Mouse (Mus musculus) limb, embryonic 14.5 days (tissue): ENCODE measurements around the gene Asic2. TPM values are rescaled to one million over a fixed set of nuclear protein-coding genes. Genes with fewer than 3 reads are reported as not detected.
A peak's percentile ranks its signal among the peaks of the same experiment; 100 is the strongest.

ENCODE experiments used
- ATAC-seq: fragments of 200-750 bp; cut with Nextera tagmentation; 2 replicates; pipeline ENCODE4 v1.8.0; 2017; ENCODE audit warnings: low read depth, moderate number of reproducible peaks, moderate TSS enrichment; ENCODE audit not compliant: low FRiP score
- DNase-seq: peaks from one replicate; pipeline ENCODE4 v3.0.0-alpha.2; 2015; ENCODE audit warnings: low spot score
- H3K27ac ChIP-seq: fragments of 300-500 bp; sonication (generic); replicated peaks from 2 replicates; pipeline ENCODE4 v1.5.1; 2014; ENCODE audit warnings: low read depth, mild to moderate bottlenecking, low read length, moderate library complexity, mixed read lengths
- H3K27me3 ChIP-seq: fragments of 300-500 bp; sonication (generic); 2 replicates; pipeline ENCODE4 v1.6.1; 2014; ENCODE audit warnings: low read length, mixed read lengths; ENCODE audit not compliant: control insufficient read depth, insufficient read depth
- H3K36me3 ChIP-seq: fragments of 300-500 bp; sonication (generic); 2 replicates; pipeline ENCODE4 v1.6.1; 2014; ENCODE audit warnings: mild to moderate bottlenecking, low read length, moderate library complexity, mixed read lengths; ENCODE audit not compliant: control insufficient read depth, insufficient read depth
- H3K4me1 ChIP-seq: fragments of 300-500 bp; sonication (generic); 2 replicates; pipeline ENCODE4 v1.6.1; 2014; ENCODE audit warnings: antibody characterized with exemption, low read length, mixed read lengths; ENCODE audit not compliant: control insufficient read depth, insufficient read depth
- H3K4me2 ChIP-seq: fragments of 300-500 bp; sonication (generic); replicated peaks from 2 replicates; pipeline ENCODE4 v1.6.1; 2014; ENCODE audit warnings: low read depth, mild to moderate bottlenecking, low read length, moderate library complexity; ENCODE audit not compliant: severe bottlenecking
- H3K4me3 ChIP-seq: fragments of 300-500 bp; sonication (generic); replicated peaks from 2 replicates; pipeline ENCODE4 v1.5.1; 2014; ENCODE audit warnings: low read length
- H3K9ac ChIP-seq: fragments of 300-500 bp; sonication (generic); 2 replicates; pipeline ENCODE4 v1.6.1; 2014; ENCODE audit warnings: mild to moderate bottlenecking, low read depth, low read length, moderate library complexity; ENCODE audit not compliant: severe bottlenecking
- H3K9me3 ChIP-seq: fragments of 300-500 bp; sonication (generic); 2 replicates; pipeline ENCODE4 v1.6.1; 2016; ENCODE audit warnings: low read length; ENCODE audit not compliant: control insufficient read depth
- POLR2A ChIP-seq: fragments of 200-500 bp; IDR thresholded peaks from 2 replicates; pipeline ENCODE4 v1.8.0; 2012; ENCODE audit warnings: inconsistent platforms, mild to moderate bottlenecking, moderate library complexity, borderline replicate concordance; ENCODE audit not compliant: insufficient read depth, insufficient read length; ENCODE audit errors: extremely low read depth
- WGBS: fragments of 180-500 bp; shearing (Covaris S2); extraction: QIAGEN DNeasy Blood & Tissue Kit; methylation state at CpG from one replicate; pipeline ENCODE4 v1.1.7; 2014; 5-methylcytosine and 5-hydroxymethylcytosine counted together
- polyA plus RNA-seq, 2 experiments: library from polyadenylated mRNA; depleted of rRNA in 1 of 2; stranded (reverse) in 1 of 2; unstranded in 1 of 2; fragments of >200 nt; fragmentation: Nextera tagmentation in 1 of 2; extraction: Ambion mirVana in 1 of 2; gene quantifications; 2 replicates each; pipeline versions ENCODE4 v1.2.1 to v1.2.3; 2012 to 2014

Gene Asic2
- polyA plus RNA-seq, 2 experiments, result 0.72 to 1.3 TPM

DNA sequence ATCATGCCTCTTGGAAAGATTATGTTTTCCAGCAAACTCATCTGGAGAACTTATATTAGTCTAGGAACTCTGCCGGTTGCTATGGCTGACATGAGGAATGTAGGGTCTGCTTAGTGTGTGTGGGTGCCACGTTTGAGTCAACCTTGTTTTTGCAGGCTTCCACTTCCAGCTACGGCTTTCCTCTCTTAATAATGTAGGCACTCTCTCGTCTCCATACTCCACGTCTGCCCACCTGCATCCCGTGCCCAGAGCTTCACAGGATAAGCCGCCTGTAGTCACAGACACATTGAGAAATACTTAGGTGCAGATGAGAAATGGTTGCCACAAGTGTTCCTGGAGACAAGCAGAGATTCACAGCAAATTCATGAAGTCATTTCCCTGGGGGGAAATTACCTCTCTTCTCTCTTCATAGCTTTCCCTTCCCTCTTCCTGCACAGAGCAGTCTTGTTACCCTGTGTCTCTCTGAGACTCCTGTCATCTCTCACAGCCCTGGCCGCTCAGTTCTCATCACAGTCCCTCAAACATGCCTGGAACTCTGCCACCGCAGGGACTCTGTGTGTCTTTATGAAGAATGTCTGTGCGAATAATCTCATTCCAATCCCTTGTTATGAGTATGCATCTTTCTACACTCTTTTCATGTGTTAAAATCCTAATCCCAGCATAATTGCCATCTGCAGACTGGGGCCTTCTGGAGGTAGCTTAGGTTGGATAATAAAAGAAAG, 102.4 kb downstream of the Asic2 start:
- no peak overlapping the region; the same call in 1 of the 2 replicates for H3K27ac ChIP-seq
- H3K4me3 ChIP-seq, result no peak overlapping the region
- no peak overlapping the region for H3K9ac ChIP-seq
- WGBS, result 54% methylated on average over 10 of the region's 10 CpGs
- H3K27me3 ChIP-seq, result no peaks in the 10 kb centered on the region
- H3K4me2 ChIP-seq, result no peak overlapping the region
- ATAC-seq (peak; percentile 23; the same call in 1 of the 2 replicates), DNase-seq (peak; percentile 62)
- no peaks in the 10 kb centered on the region for H3K36me3 ChIP-seq
- peaks cover 5% of the 10 kb centered on the region; the same call in 1 of the 2 replicates for H3K4me1 ChIP-seq
- no peak for TF ChIP-seq POLR2A
- H3K9me3 ChIP-seq, result no peaks in the 10 kb centered on the region

DNA sequence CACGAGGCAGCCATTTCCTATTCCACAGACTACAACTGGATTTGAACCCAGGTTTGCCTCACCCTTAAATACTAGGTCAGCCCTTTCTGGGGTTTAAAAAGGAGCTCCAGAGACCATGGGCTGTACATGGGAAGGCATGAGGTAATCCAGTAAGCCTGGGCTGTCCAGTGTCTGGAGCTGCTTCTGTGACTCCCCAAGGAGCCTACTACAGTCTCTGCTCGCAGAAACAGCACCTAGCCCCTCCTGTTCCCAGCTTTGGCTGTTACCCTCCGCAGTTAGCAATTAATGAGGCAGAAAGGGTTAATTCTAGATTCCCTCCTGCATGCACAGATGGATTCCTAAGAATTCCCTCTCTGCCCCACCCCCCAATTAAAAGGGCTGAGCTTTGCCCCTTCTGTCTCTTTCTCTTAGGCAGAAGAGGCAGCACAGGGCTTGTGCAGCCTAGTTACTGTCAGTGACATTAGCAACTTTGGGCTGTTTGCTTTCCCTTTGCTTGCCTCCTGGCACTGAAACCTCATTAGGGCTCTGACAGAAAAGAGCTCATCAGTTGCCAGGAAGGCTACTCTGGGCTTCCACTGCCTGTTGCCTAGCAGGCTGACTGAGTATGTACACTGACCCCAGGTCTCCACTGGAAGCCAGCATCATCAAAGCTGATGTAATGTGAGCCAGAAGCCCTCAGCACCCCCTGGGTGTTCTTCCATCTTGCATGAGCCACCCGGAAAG, 107.8 kb downstream of the Asic2 start, which contains the start of gene 5530401A14Rik:
5530401A14Rik (plus strand) TSS at position 424 of the 723 bp plus-strand sequence.
- Histone ChIP-seq H3K4me2 (no peak within 1 kb of the TSS), H3K27me3 (no peaks in the 10 kb centered on the region), H3K36me3 (no peaks in the 10 kb centered on the region), H3K27ac (no peak within 1 kb of the TSS), H3K4me3 (no peak within 1 kb of the TSS), H3K9me3 (no peaks in the 10 kb centered on the region), H3K4me1 (peaks cover 5% of the 10 kb centered on the region), H3K9ac (no peak within 1 kb of the TSS)
- WGBS, result 32% methylated on average over 4 of the region's 4 CpGs
- no peak for TF ChIP-seq POLR2A
- DNase-seq (no peak), ATAC-seq (no peak)

DNA sequence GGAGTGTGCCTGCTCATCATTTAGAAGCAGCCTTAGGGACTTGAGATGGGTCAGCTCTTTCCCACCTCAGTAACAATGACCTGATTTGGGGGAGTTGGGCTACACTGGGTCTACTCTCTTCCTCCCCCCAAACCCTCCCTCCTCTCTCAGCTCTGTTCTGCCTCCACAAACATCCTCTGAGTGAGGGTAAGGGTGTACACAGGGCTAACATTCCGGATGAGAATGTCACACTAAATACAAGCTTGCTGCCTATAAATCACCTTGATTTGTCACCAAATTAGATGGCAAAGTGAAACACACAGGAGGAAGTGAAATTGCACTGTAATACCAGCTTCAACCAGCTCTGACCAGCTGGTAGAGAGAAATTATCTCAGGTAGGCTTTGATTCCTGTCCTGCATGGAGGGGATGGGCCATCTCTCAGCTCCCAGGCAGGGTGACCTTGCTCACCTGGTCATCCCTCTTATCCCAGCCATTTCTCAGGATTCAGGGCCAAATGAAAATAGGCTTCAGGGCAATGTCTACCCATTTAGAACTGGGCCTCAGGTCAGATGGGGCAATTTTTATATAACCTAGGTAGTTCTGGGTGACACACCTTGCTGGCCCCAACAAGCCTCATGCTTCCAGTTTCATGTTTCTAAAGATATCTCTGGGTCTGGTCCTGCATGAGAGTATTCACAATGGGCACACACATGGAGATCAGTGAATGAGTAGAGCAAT, 120.3 kb downstream of the Asic2 start:
- no peaks in the 10 kb centered on the region for H3K36me3 ChIP-seq
- no peak for ATAC-seq
- 54% methylated on average over 1 of the region's 1 CpGs for WGBS

DNA sequence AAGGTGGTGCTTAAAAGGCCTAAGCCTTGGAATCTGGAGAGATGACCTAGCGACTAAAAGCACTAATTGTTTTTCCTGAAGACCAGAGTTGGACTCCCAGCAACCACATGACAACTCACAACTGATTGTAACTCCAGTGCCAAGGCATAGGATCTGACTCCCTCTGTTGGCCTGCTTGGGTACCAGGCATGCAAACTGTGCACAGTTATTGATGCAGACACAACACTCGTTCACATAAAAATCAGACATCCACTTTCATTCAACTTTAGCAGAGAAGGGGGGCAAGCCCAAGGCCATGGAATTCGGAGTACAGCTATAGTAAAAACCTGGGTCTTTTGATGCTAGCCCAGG, 122.6 kb downstream of the Asic2 start:
- WGBS, result 77% methylated on average over 3 of the region's 3 CpGs
- H3K9me3 ChIP-seq, result no peaks in the 10 kb centered on the region
- DNase-seq, result no peak
- no peak for ATAC-seq
- no peak for TF ChIP-seq POLR2A
- H3K4me1 ChIP-seq, result no peaks in the 10 kb centered on the region
- H3K27ac ChIP-seq, result no peak overlapping the region
- no peak overlapping the region for H3K4me3 ChIP-seq
- H3K4me2 ChIP-seq, result no peak overlapping the region
- no peak overlapping the region for H3K9ac ChIP-seq
- no peaks in the 10 kb centered on the region for H3K27me3 ChIP-seq
- H3K36me3 ChIP-seq, result no peaks in the 10 kb centered on the region

More for the DNA sequence above, 120.3 kb downstream of the Asic2 start:
- Histone ChIP-seq H3K4me3 (no peak overlapping the region), H3K9me3 (no peaks in the 10 kb centered on the region), H3K9ac (no peak overlapping the region), H3K4me1 (no peaks in the 10 kb centered on the region), H3K27ac (no peak overlapping the region), H3K27me3 (no peaks in the 10 kb centered on the region), H3K4me2 (no peak overlapping the region)
- no peak for TF ChIP-seq POLR2A
- no peak for DNase-seq

DNA sequence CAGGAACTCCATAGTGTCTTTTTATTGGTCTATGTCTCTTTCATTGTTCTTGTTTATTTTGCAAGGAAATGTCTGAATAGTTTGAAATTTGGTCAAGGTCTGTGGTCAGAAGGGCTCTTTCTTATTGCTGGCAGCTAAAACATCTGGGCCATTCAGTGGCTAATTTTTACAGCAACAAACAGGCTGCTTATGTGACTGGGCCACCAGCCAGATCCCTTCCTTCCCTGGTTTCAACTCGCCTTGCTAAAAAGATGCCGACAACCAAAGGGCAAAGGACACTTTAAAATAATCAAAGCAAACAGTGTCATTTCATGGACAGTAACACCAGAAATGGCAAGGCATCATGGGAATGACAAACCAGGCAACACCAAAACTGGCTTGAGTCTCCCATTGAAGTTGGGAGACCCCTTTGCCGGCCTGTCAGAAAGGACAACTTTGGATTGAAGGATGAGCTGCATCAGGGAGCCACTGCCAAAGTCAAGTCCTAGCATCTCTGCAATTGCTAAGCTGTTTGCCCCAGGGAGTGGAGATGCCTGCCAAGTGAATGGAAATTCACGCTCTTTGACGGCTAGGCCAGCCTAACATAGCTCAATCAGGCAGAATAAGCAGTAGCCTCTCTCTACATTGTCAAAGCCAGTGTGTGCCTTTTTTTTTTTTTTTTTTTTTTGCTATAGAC, 123.1 kb downstream of the Asic2 start:
- no peak for ATAC-seq

More for the DNA sequence above, 123.1 kb downstream of the Asic2 start:
- Histone ChIP-seq H3K27ac (no peak overlapping the region), H3K9ac (no peak overlapping the region), H3K4me2 (no peak overlapping the region), H3K27me3 (no peaks in the 10 kb centered on the region), H3K4me3 (no peak overlapping the region), H3K9me3 (no peaks in the 10 kb centered on the region), H3K36me3 (no peaks in the 10 kb centered on the region), H3K4me1 (no peaks in the 10 kb centered on the region)
- 41% methylated on average over 5 of the region's 5 CpGs for WGBS
- DNase-seq, result peak; percentile 30
- no peak for TF ChIP-seq POLR2A
